Mouse (Mus musculus): ENCODE measurements around the gene Cldn6. TPM values are rescaled to one million over a fixed set of nuclear protein-coding genes. Genes with fewer than 3 reads are reported as not detected.

Gene Cldn6
- polyA plus RNA-seq, 1 experiment from 2014 or later, result 0.42 TPM

- no peaks in the 10 kb centered on the region for H3K4me1 ChIP-seq (replicated peaks; ENCODE audit: control insufficient read depth, insufficient read depth, low read length)
- H3K36me3 ChIP-seq (ENCODE audit: control insufficient read depth, insufficient read depth), result no peaks in the 10 kb centered on the region
- no peak for ATAC-seq
- no peak overlapping the region for H3K27ac ChIP-seq (ENCODE audit: low read depth, low read length)
- H3K4me2 ChIP-seq (replicated peaks; ENCODE audit: low read depth), result no peak overlapping the region
- H3K27me3 ChIP-seq (replicated peaks; ENCODE audit: control insufficient read depth, insufficient read depth, low read length), result no peaks in the 10 kb centered on the region
- TF ChIP-seq CTCF (IDR thresholded peaks at IDR 0.05; ENCODE audit: low read depth), result no peak
- 79% methylated on average over 6 of the region's 6 CpGs for WGBS
- no peak overlapping the region for H3K9ac ChIP-seq (ENCODE audit: low read depth, low read length)
- no peak overlapping the region for H3K4me3 ChIP-seq (ENCODE audit: low read depth, low read length)
- no peaks in the 10 kb centered on the region for H3K9me3 ChIP-seq (ENCODE audit: control insufficient read depth)
These were observed 27.7 kb upstream of the Cldn6 start for GRCm38 (mm10) chr17:23651363-23651762.

DNA sequence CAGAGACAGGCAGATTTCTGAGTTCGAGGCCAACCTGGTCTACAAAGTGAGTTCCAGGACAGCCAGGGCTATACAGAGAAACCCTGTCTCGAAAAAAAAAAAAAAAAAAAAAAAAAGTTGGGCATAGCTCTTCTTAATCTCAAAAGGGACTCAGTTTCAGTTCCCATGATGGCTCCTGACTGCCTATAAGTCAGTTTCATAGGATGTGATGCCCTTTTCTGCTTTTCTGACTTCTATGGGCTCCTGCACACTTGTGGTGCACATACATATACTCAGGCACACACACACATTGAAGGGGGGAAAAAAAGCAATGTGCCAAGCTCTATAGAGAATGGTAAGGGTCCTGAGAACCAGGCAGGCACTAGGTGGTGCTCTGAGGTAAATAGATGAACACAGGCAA is 25.7 kb upstream of the Cldn6 start:
- 73% methylated on average over 2 of the region's 2 CpGs for WGBS
- Histone ChIP-seq H3K9ac (ENCODE audit: low read depth, low read length) (no peak overlapping the region), H3K27me3 (replicated peaks; ENCODE audit: control insufficient read depth, insufficient read depth, low read length) (no peaks in the 10 kb centered on the region), H3K9me3 (ENCODE audit: control insufficient read depth) (no peaks in the 10 kb centered on the region), H3K4me3 (ENCODE audit: low read depth, low read length) (no peak overlapping the region), H3K36me3 (ENCODE audit: control insufficient read depth, insufficient read depth) (no peaks in the 10 kb centered on the region), H3K4me2 (replicated peaks; ENCODE audit: low read depth) (no peak overlapping the region), H3K27ac (ENCODE audit: low read depth, low read length) (no peak overlapping the region), H3K4me1 (replicated peaks; ENCODE audit: control insufficient read depth, insufficient read depth, low read length) (no peaks in the 10 kb centered on the region)
- TF ChIP-seq CTCF (IDR thresholded peaks at IDR 0.05; ENCODE audit: low read depth), result 0 out of 2 replicates have a peak, but pooled peaks have one; percentile 13
- no peak for ATAC-seq

DNA sequence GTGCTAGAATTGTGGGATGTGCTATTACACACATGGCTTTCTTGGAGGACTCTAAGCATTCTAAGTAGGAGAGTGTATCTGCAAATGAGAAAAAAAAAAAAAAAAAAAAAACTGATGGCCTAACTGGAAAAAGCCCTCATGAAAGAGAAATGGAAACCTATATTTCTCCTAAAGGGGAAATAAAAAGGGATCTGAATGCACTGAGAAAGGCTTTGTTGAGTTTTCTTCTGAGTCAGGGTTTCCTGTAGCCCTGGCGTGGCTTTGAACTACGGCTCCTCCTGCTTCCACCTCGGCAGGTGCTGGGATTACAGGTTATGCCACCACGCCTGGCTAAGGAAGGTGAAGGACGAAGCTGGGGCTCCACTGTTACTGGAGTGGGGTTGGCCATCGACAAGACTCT is 25.0 kb upstream of the Cldn6 start:
- 38% methylated on average over 6 of the region's 6 CpGs for WGBS
- Histone ChIP-seq H3K36me3 (ENCODE audit: control insufficient read depth, insufficient read depth) (no peaks in the 10 kb centered on the region), H3K27ac (ENCODE audit: low read depth, low read length) (no peak overlapping the region), H3K9ac (ENCODE audit: low read depth, low read length) (no peak overlapping the region), H3K4me1 (replicated peaks; ENCODE audit: control insufficient read depth, insufficient read depth, low read length) (no peaks in the 10 kb centered on the region), H3K27me3 (replicated peaks; ENCODE audit: control insufficient read depth, insufficient read depth, low read length) (no peaks in the 10 kb centered on the region), H3K4me3 (ENCODE audit: low read depth, low read length) (no peak overlapping the region), H3K4me2 (replicated peaks; ENCODE audit: low read depth) (no peak overlapping the region), H3K9me3 (ENCODE audit: control insufficient read depth) (no peaks in the 10 kb centered on the region)
- no peak for TF ChIP-seq CTCF (IDR thresholded peaks at IDR 0.05; ENCODE audit: low read depth)
- ATAC-seq, result no peak

- no peak overlapping the region for H3K27ac ChIP-seq (ENCODE audit: low read depth, low read length)
- no peaks in the 10 kb centered on the region for H3K4me1 ChIP-seq (replicated peaks; ENCODE audit: control insufficient read depth, insufficient read depth, low read length)
- no peak overlapping the region for H3K4me2 ChIP-seq (replicated peaks; ENCODE audit: low read depth)
- H3K36me3 ChIP-seq (ENCODE audit: control insufficient read depth, insufficient read depth), result no peaks in the 10 kb centered on the region
- H3K9me3 ChIP-seq (ENCODE audit: control insufficient read depth), result no peaks in the 10 kb centered on the region
- 64% methylated on average over 2 of the region's 2 CpGs for WGBS
- H3K4me3 ChIP-seq (ENCODE audit: low read depth, low read length), result no peak overlapping the region
- TF ChIP-seq CTCF (IDR thresholded peaks at IDR 0.05; ENCODE audit: low read depth), result no peak
- ATAC-seq, result no peak
- H3K9ac ChIP-seq (ENCODE audit: low read depth, low read length), result no peak overlapping the region
- H3K27me3 ChIP-seq (replicated peaks; ENCODE audit: control insufficient read depth, insufficient read depth, low read length), result no peaks in the 10 kb centered on the region
These were observed 24.6 kb upstream of the Cldn6 start for GRCm38 (mm10) chr17:23654410-23654809.

GRCm38 (mm10) chr17:23658450-23658849 is 20.6 kb upstream of the Cldn6 start:
- no peaks in the 10 kb centered on the region for H3K9me3 ChIP-seq (ENCODE audit: control insufficient read depth)
- no peak for TF ChIP-seq CTCF (IDR thresholded peaks at IDR 0.05; ENCODE audit: low read depth)
- no peak overlapping the region for H3K4me2 ChIP-seq (replicated peaks; ENCODE audit: low read depth)
- no peak overlapping the region for H3K27ac ChIP-seq (ENCODE audit: low read depth, low read length)
- H3K9ac ChIP-seq (ENCODE audit: low read depth, low read length), result no peak overlapping the region
- no peaks in the 10 kb centered on the region for H3K36me3 ChIP-seq (ENCODE audit: control insufficient read depth, insufficient read depth)
- H3K27me3 ChIP-seq (replicated peaks; ENCODE audit: control insufficient read depth, insufficient read depth, low read length), result peaks cover 4% of the 10 kb centered on the region; the same call in 1 of the 2 replicates
- H3K4me3 ChIP-seq (ENCODE audit: low read depth, low read length), result no peak overlapping the region
- 91% methylated on average over 3 of the region's 3 CpGs for WGBS
- H3K4me1 ChIP-seq (replicated peaks; ENCODE audit: control insufficient read depth, insufficient read depth, low read length), result no peaks in the 10 kb centered on the region
- no peak for ATAC-seq

- H3K4me1 ChIP-seq (replicated peaks; ENCODE audit: control insufficient read depth, insufficient read depth, low read length), result no peaks in the 10 kb centered on the region
- no peak within 1 kb of the TSS for H3K27ac ChIP-seq (ENCODE audit: low read depth, low read length)
- H3K9ac ChIP-seq (ENCODE audit: low read depth, low read length), result peak within 1 kb of the TSS; percentile 45
- WGBS, result 3% methylated on average over 27 of the region's 27 CpGs
- H3K36me3 ChIP-seq (ENCODE audit: control insufficient read depth, insufficient read depth), result peaks cover 1% of the 10 kb centered on the region; the same call in 1 of the 2 replicates
- ATAC-seq, result peak; percentile 70
- peak within 1 kb of the TSS; percentile 55 for H3K4me3 ChIP-seq (ENCODE audit: low read depth, low read length)
- peaks cover 4% of the 10 kb centered on the region; the same call in 1 of the 2 replicates for H3K27me3 ChIP-seq (replicated peaks; ENCODE audit: control insufficient read depth, insufficient read depth, low read length)
- H3K4me2 ChIP-seq (replicated peaks; ENCODE audit: low read depth), result peak within 1 kb of the TSS; percentile 80
- H3K9me3 ChIP-seq (ENCODE audit: control insufficient read depth), result no peaks in the 10 kb centered on the region
- TF ChIP-seq CTCF (IDR thresholded peaks at IDR 0.05; ENCODE audit: low read depth), result peak; percentile 94
These were observed 18.8 kb upstream of the Cldn6 start, which contains the start of gene Bicdl2 for GRCm38 (mm10) chr17:23660117-23660875. Bicdl2 (plus strand) TSS chr17:23660506.
